Mouse (Mus musculus): Measurements from ENCODE around the gene Dusp1. TPM values are rescaled to one million over a fixed set of nuclear protein-coding genes. Genes with fewer than 3 reads are reported as not detected.

Gene Dusp1
- total and polyA plus RNA-seq, 3 experiments, result 3.5 to 9.9 (median 5.6) TPM

DNA sequence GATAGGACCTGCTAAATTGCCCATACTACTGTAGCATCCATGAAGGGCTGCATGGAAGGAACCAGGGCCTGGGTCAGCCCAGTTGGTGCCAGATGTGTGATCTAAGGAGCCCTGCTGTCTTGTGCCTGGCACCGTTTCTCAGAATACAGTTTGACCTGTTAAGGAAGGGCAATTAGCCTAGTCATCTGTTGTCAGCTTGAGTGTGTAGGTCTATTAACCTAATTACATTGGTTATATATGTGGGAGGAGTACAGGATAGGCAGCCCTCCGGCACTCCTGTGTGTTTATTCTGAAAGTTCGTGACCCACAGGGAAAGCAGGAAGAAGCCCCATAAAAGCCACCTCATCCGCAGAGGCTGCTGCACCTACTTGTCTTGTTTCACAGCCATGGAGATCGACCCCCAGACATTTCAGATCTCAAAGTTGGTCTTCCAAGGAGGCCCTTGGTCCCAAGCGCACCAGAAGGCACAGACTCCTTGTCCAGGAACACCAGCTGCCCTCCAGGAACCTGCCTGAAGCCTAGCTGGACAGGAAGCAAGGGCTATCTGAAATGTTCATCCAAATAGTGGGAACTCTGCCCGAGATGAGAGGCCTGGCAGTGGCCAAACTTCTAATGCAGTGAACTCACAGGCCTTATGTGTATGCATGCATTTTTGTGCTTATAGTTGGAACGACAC, 5.4 kb upstream of the Dusp1 start:
- no peak overlapping the region for H3K4me3 ChIP-seq (replicated peaks in 1 of 3; ENCODE audit: low read depth in 2 of 3, low read length in 2 of 3, poor library complexity in 1 of 3)
- H3K27ac ChIP-seq (ENCODE audit: insufficient read depth, low read depth), result no peak overlapping the region
- peaks cover 81% of the 10 kb centered on the region for H3K79me2 ChIP-seq (replicated peaks; ENCODE audit: control insufficient read depth, extremely low read depth, insufficient read depth, poor library complexity, severe bottlenecking)
- peaks cover 12% of the 10 kb centered on the region for H3K9me3 ChIP-seq (replicated peaks; ENCODE audit: low read length)
- peaks cover 56 to 88% of the 10 kb centered on the region in 2 experiments for H3K36me3 ChIP-seq (replicated peaks in 1 of 2; ENCODE audit: control insufficient read depth in 1 of 2, insufficient read depth in 1 of 2, low read length in 1 of 2)
- peaks cover 20 to 64% of the 10 kb centered on the region in 2 experiments for H3K4me1 ChIP-seq (ENCODE audit: control insufficient read depth in 1 of 2, insufficient read depth in 2 of 2)
- H3K4me2 ChIP-seq (ENCODE audit: insufficient read depth, low read depth, poor library complexity, severe bottlenecking), result no peak overlapping the region
- H3K9ac ChIP-seq (ENCODE audit: insufficient read depth, low read depth), result no peak overlapping the region
- H3K27me3 ChIP-seq (replicated peaks), result no peaks in the 10 kb centered on the region
- no peak for DNase-seq (ENCODE audit: extremely low read depth)
- TF ChIP-seq SIN3A (IDR thresholded peaks at IDR 0.05; ENCODE audit: low read length) (no peak), BHLHE40 (IDR thresholded peaks at IDR 0.05; ENCODE audit: low read depth, low read length) (no peak), CHD1 (IDR thresholded peaks at IDR 0.05; ENCODE audit: low read depth, low read length) (no peak), PAX5 (IDR thresholded peaks at IDR 0.05; ENCODE audit: low read length) (no peak), TBP (conservative IDR thresholded peaks at IDR 0.05; ENCODE audit: low read depth, low read length) (no peak), ELF1 (IDR thresholded peaks at IDR 0.05; ENCODE audit: low read depth, low read length) (no peak), CTCF (conservative IDR thresholded peaks at IDR 0.05 in 1 of 2, IDR thresholded peaks at IDR 0.05 in 1 of 2; ENCODE audit: low read depth in 2 of 2, low read length in 2 of 2) (no peak), ETS1 (conservative IDR thresholded peaks at IDR 0.05; ENCODE audit: low read depth, low read length) (no peak), ZKSCAN1 (IDR thresholded peaks at IDR 0.05; ENCODE audit: borderline replicate concordance, low read depth, low read length) (no peak), EP300 (IDR thresholded peaks at IDR 0.05; ENCODE audit: low read length) (no peak), CHD2 (IDR thresholded peaks at IDR 0.05; ENCODE audit: low read length) (no peak), MAFK (IDR thresholded peaks at IDR 0.05; ENCODE audit: insufficient replicate concordance, low read length) (no peak), RCOR1 (conservative IDR thresholded peaks at IDR 0.05; ENCODE audit: low read depth, low read length) (no peak), HCFC1 (IDR thresholded peaks at IDR 0.05; ENCODE audit: low read depth, low read length) (no peak)
- in situ Hi-C loops (cut with MboI; ENCODE audit: low pct_ligation_motif_present, low pct_unique_long_range_greater_than_20kb, low sequenced_read_pairs) (no loop called here), dilution Hi-C loops (cut with MboI; ENCODE audit: extremely low pct_ligation_motif_present, extremely low pct_unique_long_range_greater_than_20kb, low sequenced_read_pairs) (no loop called here)

- Histone ChIP-seq H3K4me2 (ENCODE audit: insufficient read depth, low read depth, poor library complexity, severe bottlenecking) (no peak overlapping the region), H3K9ac (ENCODE audit: insufficient read depth, low read depth) (no peak overlapping the region), H3K4me1 (ENCODE audit: control insufficient read depth in 1 of 2, insufficient read depth in 2 of 2) (peaks cover 8 to 47% of the 10 kb centered on the region in 2 experiments), H3K79me2 (replicated peaks; ENCODE audit: control insufficient read depth, extremely low read depth, insufficient read depth, poor library complexity, severe bottlenecking) (peaks cover 69% of the 10 kb centered on the region), H3K27ac (ENCODE audit: insufficient read depth, low read depth) (no peak overlapping the region), H3K9me3 (replicated peaks; ENCODE audit: low read length) (peaks cover 12% of the 10 kb centered on the region), H3K4me3 (replicated peaks in 1 of 3; ENCODE audit: low read depth in 2 of 3, low read length in 2 of 3, poor library complexity in 1 of 3) (no peak overlapping the region), H3K36me3 (replicated peaks in 1 of 2; ENCODE audit: control insufficient read depth in 1 of 2, insufficient read depth in 1 of 2, low read length in 1 of 2) (peaks cover 41 to 61% of the 10 kb centered on the region in 2 experiments), H3K27me3 (replicated peaks) (no peaks in the 10 kb centered on the region)
- DNase-seq (ENCODE audit: extremely low read depth), result no peak
- in situ Hi-C loops (cut with MboI; ENCODE audit: low pct_ligation_motif_present, low pct_unique_long_range_greater_than_20kb, low sequenced_read_pairs) (no loop called here), dilution Hi-C loops (cut with MboI; ENCODE audit: extremely low pct_ligation_motif_present, extremely low pct_unique_long_range_greater_than_20kb, low sequenced_read_pairs) (no loop called here)
- TF ChIP-seq CHD2 (IDR thresholded peaks at IDR 0.05; ENCODE audit: low read length), result no peak
- TF ChIP-seq MAZ (IDR thresholded peaks at IDR 0.05; ENCODE audit: low read depth, low read length), result no peak
- TF ChIP-seq CHD1 (IDR thresholded peaks at IDR 0.05; ENCODE audit: low read depth, low read length), result no peak
- no peak for TF ChIP-seq EP300 (IDR thresholded peaks at IDR 0.05; ENCODE audit: low read length)
- no peak for TF ChIP-seq KAT2A (IDR thresholded peaks at IDR 0.05; ENCODE audit: insufficient replicate concordance, low read length)
- no peak for TF ChIP-seq UBTF (IDR thresholded peaks at IDR 0.05; ENCODE audit: low read depth, low read length)
- no peak for TF ChIP-seq MAFK (IDR thresholded peaks at IDR 0.05; ENCODE audit: insufficient replicate concordance, low read length)
- no peak for TF ChIP-seq USF2 (conservative IDR thresholded peaks at IDR 0.05; ENCODE audit: low read depth, low read length)
- no peak for TF ChIP-seq HCFC1 (IDR thresholded peaks at IDR 0.05; ENCODE audit: low read depth, low read length)
- TF ChIP-seq ZNF384 (IDR thresholded peaks at IDR 0.05; ENCODE audit: low read depth, low read length), result no peak
- no peak for TF ChIP-seq ZMIZ1 (IDR thresholded peaks at IDR 0.05; ENCODE audit: low read depth, low read length)
Measured at GRCm38 (mm10) chr17:26564439-26564838, 2.5 kb upstream of the Dusp1 start.
